Mouse (Mus musculus) erythroblast, embryonic 14.5 days (primary cell): ENCODE results near the gene Shroom1.

Experiments
- GATA1 ChIP-seq: IDR thresholded peaks from 2 replicates; pipeline ENCODE4 v1.6.1; 2012; ENCODE audit warnings: low read length, inconsistent platforms, mixed read lengths
- TAL1 ChIP-seq: IDR thresholded peaks from 3 replicates; pipeline ENCODE4 v1.6.1; 2012; ENCODE audit warnings: low read length, inconsistent platforms, mixed read lengths

GRCm38 (mm10) chr11:53436338-53436737 lies 20.7 kb upstream of the Shroom1 start:
- TF ChIP-seq TAL1, result no peak
- no peak for TF ChIP-seq GATA1
